21 mouse cellular contexts compared by ENCODE assay signal in the genomic region with DNA sequence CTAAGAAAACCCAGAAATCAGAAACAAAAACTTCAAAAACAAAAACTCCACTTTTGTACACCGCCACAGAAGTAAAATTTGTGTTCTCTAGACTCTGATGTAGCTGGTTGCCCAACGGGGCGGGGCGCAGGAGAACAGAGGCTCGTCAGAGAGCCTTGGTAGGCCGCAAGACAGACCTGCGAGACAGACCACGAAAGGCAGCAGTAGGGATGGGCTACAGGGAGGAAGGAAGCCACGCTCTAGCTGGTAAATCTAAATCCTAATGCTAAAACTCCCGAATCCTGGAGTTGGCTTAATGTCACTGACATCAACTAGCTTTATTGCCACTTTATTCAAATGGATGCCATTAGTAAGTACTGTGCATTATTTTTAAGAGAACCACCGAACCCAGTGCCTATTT. TPM values are rescaled to one million over a fixed set of nuclear protein-coding genes. Genes with fewer than 3 reads are reported as not detected.
DNase-seq lines count a peak whose midpoint lies in the region; TF ChIP-seq lines count a peak whose summit lies in the region.
"Had no signal": no experiment of that assay in that cellular context is flagged by ENCODE, and none has a peak within 500 bp of the region (broad histone marks: within the 10 kb centered on the region; RNA-seq: fewer than 3 reads in every experiment).

No protein-coding gene starts in this region.

- peak overlapping the region; percentile 45 for H3K9ac ChIP-seq in CH12.LX (ENCODE audit: insufficient read depth, low read depth)
- H3K9ac ChIP-seq: embryonic facial prominence, embryonic 12.5 days; forebrain, embryonic 13.5 days; forebrain, embryonic 15.5 days; forebrain, postnatal 0 days had no signal

- 0 out of 2 replicates have a peak, but pooled peaks cover 2% of the 10 kb centered on the region for H3K79me2 ChIP-seq in CH12.LX (replicated peaks; ENCODE audit: control insufficient read depth, extremely low read depth, insufficient read depth, poor library complexity, severe bottlenecking)

- H3K4me1 ChIP-seq in CH12.LX (ENCODE audit: control insufficient read depth in 1 of 2, insufficient read depth in 2 of 2) = peaks cover 18 to 61% of the 10 kb centered on the region in 2 experiments
- H3K4me1 ChIP-seq: embryonic facial prominence, embryonic 10.5 days; embryonic facial prominence, embryonic 12.5 days; forebrain, embryonic 13.5 days; forebrain, embryonic 15.5 days had no signal

- peak overlapping the region; percentile 80 for H3K27ac ChIP-seq in CH12.LX (ENCODE audit: insufficient read depth, low read depth)
- H3K27ac ChIP-seq: embryonic facial prominence, embryonic 10.5 days; embryonic facial prominence, embryonic 12.5 days; forebrain, embryonic 13.5 days; forebrain, embryonic 15.5 days had no signal

- no peaks in the 10 kb centered on the region for H3K27me3 ChIP-seq in CH12.LX (replicated peaks)
- H3K27me3 ChIP-seq: embryonic facial prominence, embryonic 12.5 days; forebrain, embryonic 13.5 days; forebrain, embryonic 15.5 days; Patski had no signal

- no peak overlapping the region for H3K4me3 ChIP-seq in CH12.LX (replicated peaks in 1 of 3; ENCODE audit: low read depth in 2 of 3, low read length in 2 of 3, poor library complexity in 1 of 3)
- H3K4me3 ChIP-seq: embryonic facial prominence, embryonic 10.5 days; embryonic facial prominence, embryonic 12.5 days; forebrain, embryonic 13.5 days; forebrain, embryonic 15.5 days had no signal

- in situ Hi-C loops in CH12.LX (cut with MboI; ENCODE audit: low pct_ligation_motif_present, low pct_unique_long_range_greater_than_20kb, low sequenced_read_pairs) = no loop called here

- DNase-seq in thymus, postnatal 14 days = peak; percentile 21
- no peak for DNase-seq in thymus, postnatal 25 days
- no peak for DNase-seq in CH12.LX (ENCODE audit: extremely low read depth)
- DNase-seq in T-cell, adult 2 months (ENCODE audit: low spot score) = peak; percentile 27
- DNase-seq in neural tube, embryonic 10.5 days (ENCODE audit: extremely low spot score, low spot score) = no peak
- no peak for DNase-seq in left cerebral cortex, adult 8-10 months (ENCODE audit: low spot score in 2 of 2)
- DNase-seq: adrenal gland, adult 2 months; adrenal gland, postnatal 10 days; adrenal gland, postnatal 25 days; cerebellum, adult 11 months; cerebellum, adult 2 months; cerebellum, adult 9-10 months; cerebellum, postnatal 10 days; cerebellum, postnatal 25 days; forebrain, postnatal 0 days had no signal

- no peak for TF ChIP-seq RAD21 in CH12.LX (IDR thresholded peaks at IDR 0.05; ENCODE audit: low read depth, low read length)

- peak overlapping the region; percentile 12 for H3K4me2 ChIP-seq in CH12.LX (ENCODE audit: insufficient read depth, low read depth, poor library complexity, severe bottlenecking)
- H3K4me2 ChIP-seq: embryonic facial prominence, embryonic 12.5 days; forebrain, embryonic 13.5 days; forebrain, embryonic 15.5 days had no signal

- peaks cover 34 to 52% of the 10 kb centered on the region in 2 experiments for H3K36me3 ChIP-seq in CH12.LX (replicated peaks in 1 of 2; ENCODE audit: control insufficient read depth in 1 of 2, insufficient read depth in 1 of 2, low read length in 1 of 2)

- no peaks in the 10 kb centered on the region for H3K9me3 ChIP-seq in CH12.LX (replicated peaks; ENCODE audit: low read length)
- H3K9me3 ChIP-seq: embryonic facial prominence, embryonic 10.5 days; embryonic facial prominence, embryonic 12.5 days; forebrain, embryonic 13.5 days; forebrain, embryonic 15.5 days; G1E had no signal

- TF ChIP-seq CTCF in CH12.LX (conservative IDR thresholded peaks at IDR 0.05 in 1 of 2, IDR thresholded peaks at IDR 0.05 in 1 of 2; ENCODE audit: low read depth in 2 of 2, low read length in 2 of 2) = no peak

- TF ChIP-seq POLR2A in CH12.LX (IDR thresholded peaks at IDR 0.05; ENCODE audit: low read depth, low read length) = peak; percentile 55; the same call in 1 of the 2 replicates

- dilution Hi-C loops in CH12.LX (cut with MboI; ENCODE audit: extremely low pct_ligation_motif_present, extremely low pct_unique_long_range_greater_than_20kb, low sequenced_read_pairs) = no loop called here

- no peak for TF ChIP-seq EP300 in CH12.LX (IDR thresholded peaks at IDR 0.05; ENCODE audit: low read length)

TF ChIP-seq in CH12.LX, 34 proteins besides CTCF, POLR2A, EP300 and RAD21:
- TF ChIP-seq TBP (conservative IDR thresholded peaks at IDR 0.05; ENCODE audit: low read depth, low read length) (peak; percentile 47; the same call in 1 of the 2 replicates), POLR2AphosphoS2 (IDR thresholded peaks at IDR 0.05; ENCODE audit: low read depth, low read length) (peak; percentile 46; the same call in 1 of the 2 replicates), MXI1 (IDR thresholded peaks at IDR 0.05; ENCODE audit: low read depth, low read length) (no peak), E2F4 (IDR thresholded peaks at IDR 0.05; ENCODE audit: insufficient replicate concordance, low read depth, low read length) (no peak), UBTF (IDR thresholded peaks at IDR 0.05; ENCODE audit: low read depth, low read length) (0 out of 2 replicates have a peak, but pooled peaks have one; percentile 35), BHLHE40 (IDR thresholded peaks at IDR 0.05; ENCODE audit: low read depth, low read length) (no peak), CHD1 (IDR thresholded peaks at IDR 0.05; ENCODE audit: low read depth, low read length) (peak; percentile 93)
TF ChIP-seq in CH12.LX: peak in this region for 4.

RNA-seq across cellular contexts. Expression of gene Ston2, which starts 18.9 kb away (rescaled TPM):
- total RNA-seq in CH12.LX (2012; rRNA removed) (0.29 and 0.34 TPM in 2 replicates), CH12.LX (2014; rRNA removed) (not detected in 2 replicates)
- polyA plus RNA-seq in CH12.LX (2012; ENCODE audit: insufficient read length, low read depth) = 0.21 TPM in 1 of 2 replicates, not detected in the other
- 10 to 100 TPM; 20.0 to 25.9 (median 23.8) TPM for total RNA-seq in left cerebral cortex, adult 8-10 months (2022)

RNA-seq across cellular contexts. Expression of gene Sel1l, which starts 41.9 kb away (rescaled TPM):
- 126 and 155 TPM in 2 replicates for total RNA-seq in CH12.LX (2012; rRNA removed)
- total RNA-seq in CH12.LX (2014; rRNA removed) = 46.6 and 49.0 TPM in 2 replicates
- 84.7 and 90.7 TPM in 2 replicates for polyA plus RNA-seq in CH12.LX (2012; ENCODE audit: insufficient read length, low read depth)
- 100 to 1,000 TPM; 129 to 154 (median 146) TPM for total RNA-seq in left cerebral cortex, adult 8-10 months (2022)

Comparison
In these comparisons a context has a peak if more than half of its experiments do, and no peak if none do; other contexts are left out.
1. DNase-seq: peak in thymus, postnatal 14 days (single experiment) and T-cell, adult 2 months (single experiment); none in thymus, postnatal 25 days (single experiment), CH12.LX (single experiment), neural tube, embryonic 10.5 days (single experiment) and left cerebral cortex, adult 8-10 months (0 of 2).
2. RNA of gene Ston2, which starts 18.9 kb away (total RNA-seq): 20.0 to 25.9 TPM in left cerebral cortex, adult 8-10 months; 0.29 to 0.34 TPM in CH12.LX; every median in the first group is over 10 times any median in the second.